Mouse (Mus musculus) lung, embryonic 16.5 days (tissue): Measurements from ENCODE around the gene Mas1. TPM values are rescaled to one million over a fixed set of nuclear protein-coding genes. Genes with fewer than 3 reads are reported as not detected.
A peak's percentile ranks its signal among the peaks of the same experiment; 100 is the strongest.
"Not testable (repeated sequence)": the region's sequence is repeated elsewhere in the genome, so short reads cannot be mapped to it uniquely, and the experiment has no call there.

Source experiments
- ATAC-seq: fragments of 200-750 bp; cut with Nextera tagmentation; 2 replicates; pipeline ENCODE4 v1.8.0; 2017; ENCODE audit warnings: low read depth, mild to moderate bottlenecking, moderate library complexity
- H3K27ac ChIP-seq: fragments of 300-500 bp; sonication (generic); 2 replicates; pipeline ENCODE4 v1.5.1; 2014; ENCODE audit warnings: mild to moderate bottlenecking, control low read depth, low read length
- H3K27me3 ChIP-seq: fragments of 300-500 bp; sonication (generic); 2 replicates; pipeline ENCODE4 v1.6.1; 2014; ENCODE audit warnings: low read depth, low read length, mixed read lengths; ENCODE audit not compliant: control insufficient read depth, insufficient read depth
- H3K36me3 ChIP-seq: fragments of 300-500 bp; sonication (generic); 2 replicates; pipeline ENCODE4 v1.6.1; 2014; ENCODE audit warnings: low read length; ENCODE audit not compliant: control insufficient read depth, insufficient read depth
- H3K4me1 ChIP-seq: fragments of 300-500 bp; sonication (generic); replicated peaks from 2 replicates; pipeline ENCODE4 v1.6.1; 2014; ENCODE audit warnings: low read length, mixed read lengths; ENCODE audit not compliant: control insufficient read depth, insufficient read depth
- H3K4me2 ChIP-seq: fragments of 300-500 bp; sonication (generic); 2 replicates; pipeline ENCODE4 v1.6.1; 2014; ENCODE audit warnings: low read depth, low read length, control low read depth
- H3K4me3 ChIP-seq: fragments of 300-500 bp; sonication (generic); 2 replicates; pipeline ENCODE4 v1.5.1; 2014; ENCODE audit warnings: mild to moderate bottlenecking, low read length, control low read depth
- H3K9ac ChIP-seq: fragments of 300-500 bp; sonication (generic); 2 replicates; pipeline ENCODE4 v1.6.1; 2014; ENCODE audit warnings: low read length, control low read depth
- H3K9me3 ChIP-seq: fragments of 300-500 bp; sonication (generic); 2 replicates; pipeline ENCODE4 v1.6.1; 2016; ENCODE audit warnings: low read length; ENCODE audit not compliant: control insufficient read depth
- WGBS: fragments of 180-500 bp; shearing (Covaris S2); extraction: QIAGEN DNeasy Blood & Tissue Kit; methylation state at CpG from one replicate; pipeline ENCODE4 v1.1.7; 2014; 5-methylcytosine and 5-hydroxymethylcytosine counted together
- polyA plus RNA-seq: library from polyadenylated mRNA; unstranded; fragments of >200 nt; fragmentation: Nextera tagmentation; extraction: Ambion mirVana; gene quantifications from 2 replicates; pipeline ENCODE4 v1.2.1, GENCODE M21; 2015

Gene Mas1
- polyA plus RNA-seq, 1 experiment from 2014 or later: 0.40 TPM

- Histone ChIP-seq H3K4me3 (no peak overlapping the region), H3K27ac (0 out of 2 replicates have a peak overlapping the region, but pooled peaks have one; percentile 8), H3K9me3 (no peaks in the 10 kb centered on the region), H3K4me1 (peaks cover 5% of the 10 kb centered on the region; the same call in 1 of the 2 replicates), H3K36me3 (peaks cover 2% of the 10 kb centered on the region; the same call in 1 of the 2 replicates), H3K9ac (no peak overlapping the region), H3K4me2 (no peak overlapping the region), H3K27me3 (no peaks in the 10 kb centered on the region)
- 70% methylated on average over 1 of the region's 1 CpGs for WGBS
- ATAC-seq: no peak
Measured at GRCm38 (mm10) chr17:12904349-12904748, 36.4 kb upstream of the Mas1 start.

DNA sequence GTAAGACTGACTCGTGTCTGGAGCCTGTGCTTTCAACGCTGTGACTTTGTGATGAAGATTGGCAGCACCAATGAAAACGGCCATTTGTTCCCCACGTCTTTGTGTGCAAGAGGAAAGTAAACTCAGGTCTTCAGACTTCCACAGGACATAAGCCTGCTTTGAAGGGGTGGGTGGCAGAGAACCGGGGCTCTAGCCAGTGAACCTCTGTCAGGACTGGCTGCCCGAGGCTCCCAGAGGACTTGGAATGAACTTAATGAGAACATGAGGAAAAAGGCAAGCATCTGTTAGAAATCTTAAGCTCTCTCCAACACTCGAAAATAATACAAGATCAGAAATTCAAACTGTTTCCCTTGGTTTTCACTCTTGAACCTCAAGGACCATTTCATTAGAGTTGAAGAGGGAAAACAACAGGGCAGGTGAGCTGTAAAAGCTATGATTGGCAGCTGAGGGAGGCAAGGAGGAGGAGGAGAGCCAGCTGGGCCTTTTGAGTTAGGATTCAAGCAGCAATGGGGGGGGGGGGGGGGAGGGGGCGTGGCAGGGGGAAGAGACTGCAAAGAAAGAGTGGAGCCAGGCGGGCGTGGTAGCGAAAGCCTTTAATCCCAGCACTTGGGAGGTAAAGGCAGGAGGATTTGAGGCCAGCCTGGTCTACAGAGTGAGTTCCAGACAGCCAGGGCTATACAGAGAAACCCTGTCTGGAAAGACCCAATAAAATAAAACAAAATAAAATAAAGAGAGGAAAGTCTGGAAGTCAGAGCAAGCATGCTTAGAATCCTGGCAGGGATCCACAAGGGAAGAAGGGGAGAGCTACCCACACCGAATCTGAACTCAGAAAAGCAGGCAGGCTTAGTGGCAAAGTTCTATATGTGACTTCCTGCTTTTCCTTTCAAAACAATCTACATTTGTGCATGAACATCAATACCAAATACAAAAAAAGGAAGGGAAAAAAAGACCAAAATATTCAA is 35.7 kb upstream of the Mas1 start:
- no peaks in the 10 kb centered on the region for H3K9me3 ChIP-seq
- no peak overlapping the region for H3K9ac ChIP-seq
- WGBS: 38% methylated on average over 11 of the region's 12 CpGs
- peaks cover 5% of the 10 kb centered on the region; the same call in 1 of the 2 replicates for H3K4me1 ChIP-seq
- H3K4me3 ChIP-seq: no peak overlapping the region
- no peak overlapping the region for H3K4me2 ChIP-seq
- H3K27ac ChIP-seq: peak overlapping the region; percentile 74
- ATAC-seq: peak; percentile 75
- no peaks in the 10 kb centered on the region for H3K27me3 ChIP-seq
- H3K36me3 ChIP-seq: peaks cover 2% of the 10 kb centered on the region; the same call in 1 of the 2 replicates

DNA sequence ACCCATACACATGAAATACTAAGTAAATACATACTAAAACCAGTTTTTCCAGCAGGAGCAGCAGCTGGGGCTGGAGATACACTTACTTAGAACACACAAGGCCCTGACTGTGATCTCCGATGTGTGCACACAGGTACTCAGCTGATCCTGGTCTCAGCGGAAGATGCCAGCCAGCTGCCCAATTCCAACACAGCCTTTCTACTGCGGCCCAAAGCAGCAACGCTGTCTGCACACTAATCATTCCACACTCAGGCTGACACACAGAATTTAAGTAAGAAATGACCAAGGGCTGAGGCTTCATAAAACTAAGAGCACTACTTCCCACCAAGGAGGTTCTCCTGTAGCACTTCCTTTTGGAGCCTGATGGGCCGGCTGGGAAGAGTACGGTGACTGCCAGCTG is 34.3 kb upstream of the Mas1 start:
- Histone ChIP-seq H3K36me3 (peaks cover 2% of the 10 kb centered on the region; the same call in 1 of the 2 replicates), H3K4me2 (no peak overlapping the region), H3K4me3 (no peak overlapping the region), H3K9me3 (no peaks in the 10 kb centered on the region), H3K27me3 (no peaks in the 10 kb centered on the region), H3K4me1 (peaks cover 5% of the 10 kb centered on the region; the same call in 1 of the 2 replicates), H3K9ac (no peak overlapping the region), H3K27ac (no peak overlapping the region)
- 84% methylated on average over 6 of the region's 6 CpGs for WGBS
- no peak for ATAC-seq

GRCm38 (mm10) chr17:12898607-12899006 is 30.7 kb upstream of the Mas1 start:
- not testable (repeated sequence) for H3K9me3 ChIP-seq, ATAC-seq, H3K4me2 ChIP-seq, H3K9ac ChIP-seq, H3K4me3 ChIP-seq, H3K36me3 ChIP-seq, H3K27ac ChIP-seq, H3K4me1 ChIP-seq, H3K27me3 ChIP-seq
- WGBS: 41% methylated on average over 2 of the region's 2 CpGs

- H3K36me3 ChIP-seq: no peaks in the 10 kb centered on the region; the same call in 1 of the 2 replicates
- no peaks in the 10 kb centered on the region for H3K27me3 ChIP-seq
- WGBS: 88% methylated on average over 5 of the region's 5 CpGs
- no peak overlapping the region for H3K4me3 ChIP-seq
- H3K4me1 ChIP-seq: no peaks in the 10 kb centered on the region
- H3K4me2 ChIP-seq: no peak overlapping the region
- H3K9ac ChIP-seq: no peak overlapping the region
- H3K27ac ChIP-seq: no peak overlapping the region
- peak; percentile 15; the same call in 1 of the 2 replicates for ATAC-seq
- no peaks in the 10 kb centered on the region for H3K9me3 ChIP-seq
Measured at GRCm38 (mm10) chr17:12897674-12898073, 29.7 kb upstream of the Mas1 start.

- ATAC-seq: no peak
Measured at GRCm38 (mm10) chr17:12892033-12892432, 24.1 kb upstream of the Mas1 start.

GRCm38 (mm10) chr17:12891054-12891453 is 23.1 kb upstream of the Mas1 start:
- WGBS: 81% methylated on average over 4 of the region's 4 CpGs
- no peak overlapping the region for H3K9ac ChIP-seq
- H3K4me1 ChIP-seq: peaks cover 5% of the 10 kb centered on the region
- no peaks in the 10 kb centered on the region for H3K27me3 ChIP-seq
- no peak overlapping the region for H3K27ac ChIP-seq
- no peak for ATAC-seq
- no peak overlapping the region for H3K4me2 ChIP-seq
- no peaks in the 10 kb centered on the region for H3K9me3 ChIP-seq
- no peak overlapping the region for H3K4me3 ChIP-seq
- no peaks in the 10 kb centered on the region for H3K36me3 ChIP-seq

More at GRCm38 (mm10) chr17:12892033-12892432, 24.1 kb upstream of the Mas1 start:
- no peak overlapping the region for H3K27ac ChIP-seq
- no peaks in the 10 kb centered on the region for H3K27me3 ChIP-seq
- H3K4me3 ChIP-seq: no peak overlapping the region
- WGBS: 85% methylated on average over 9 of the region's 9 CpGs
- H3K9ac ChIP-seq: no peak overlapping the region
- no peak overlapping the region for H3K4me2 ChIP-seq
- H3K9me3 ChIP-seq: no peaks in the 10 kb centered on the region
- no peaks in the 10 kb centered on the region for H3K4me1 ChIP-seq
- no peaks in the 10 kb centered on the region for H3K36me3 ChIP-seq

- ATAC-seq: peak; percentile 65
- no peak overlapping the region for H3K9ac ChIP-seq
- no peak overlapping the region for H3K4me2 ChIP-seq
- H3K36me3 ChIP-seq: no peaks in the 10 kb centered on the region
- H3K4me3 ChIP-seq: no peak overlapping the region
- H3K27ac ChIP-seq: peak overlapping the region; percentile 48
- H3K9me3 ChIP-seq: no peaks in the 10 kb centered on the region
- WGBS: 40% methylated on average over 15 of the region's 15 CpGs
- H3K4me1 ChIP-seq: peaks cover 5% of the 10 kb centered on the region
- no peaks in the 10 kb centered on the region for H3K27me3 ChIP-seq
Measured at GRCm38 (mm10) chr17:12887021-12887775, 19.3 kb upstream of the Mas1 start.

- 38% methylated on average over 6 of the region's 6 CpGs for WGBS
- H3K27me3 ChIP-seq: no peaks in the 10 kb centered on the region
- no peak overlapping the region for H3K9ac ChIP-seq
- peaks cover 5% of the 10 kb centered on the region for H3K4me1 ChIP-seq
- peak; percentile 36; the same call in 1 of the 2 replicates for ATAC-seq
- no peaks in the 10 kb centered on the region for H3K9me3 ChIP-seq
- H3K27ac ChIP-seq: no peak overlapping the region; the same call in 1 of the 2 replicates
- no peak overlapping the region for H3K4me3 ChIP-seq
- H3K4me2 ChIP-seq: no peak overlapping the region
- no peaks in the 10 kb centered on the region for H3K36me3 ChIP-seq
Measured at GRCm38 (mm10) chr17:12886620-12887019, 18.7 kb upstream of the Mas1 start.
